In the genomic region with DNA sequence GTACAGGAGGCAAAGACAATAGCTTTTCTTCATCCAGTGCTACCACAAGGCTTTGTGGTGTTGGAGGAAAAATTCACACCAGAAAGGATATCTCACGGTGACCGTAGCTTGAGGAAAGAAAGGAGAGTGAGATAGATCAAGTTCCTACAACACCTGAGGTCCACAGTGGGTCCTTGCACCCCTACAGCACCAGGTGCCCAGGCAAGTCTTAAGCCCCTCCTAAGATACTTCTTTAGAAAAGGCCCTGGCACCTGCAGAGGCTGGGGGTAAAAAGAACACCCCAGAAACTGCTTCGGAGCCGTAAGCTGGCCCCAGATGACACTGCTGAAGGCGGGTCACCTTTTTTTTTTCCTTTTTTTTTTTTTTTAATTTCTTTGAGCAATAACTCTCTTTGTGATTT, we compare ENCODE assay signal across 19 mouse cellular contexts.
"Had no signal": no experiment of that assay in that cellular context is flagged by ENCODE, and none has a peak within 500 bp of the region (broad histone marks: within the 10 kb centered on the region; RNA-seq: fewer than 3 reads in every experiment).

No protein-coding gene starts in this region.

- H3K4me2 ChIP-seq: lung, embryonic 14.5 days; midbrain, embryonic 12.5 days; neural tube, embryonic 13.5 days; neural tube, embryonic 15.5 days had no signal

- H3K27me3 ChIP-seq: midbrain, embryonic 12.5 days; neural tube, embryonic 13.5 days; neural tube, embryonic 15.5 days had no signal

- H3K4me1 ChIP-seq: midbrain, embryonic 10.5 days; midbrain, embryonic 12.5 days; neural tube, embryonic 13.5 days; neural tube, embryonic 15.5 days had no signal

- H3K27ac ChIP-seq: midbrain, embryonic 10.5 days; midbrain, embryonic 12.5 days; neural tube, embryonic 13.5 days; neural tube, embryonic 15.5 days had no signal

- H3K36me3 ChIP-seq: midbrain, embryonic 10.5 days; midbrain, embryonic 12.5 days; neural tube, embryonic 13.5 days; neural tube, embryonic 15.5 days had no signal

- H3K4me3 ChIP-seq: midbrain, embryonic 10.5 days; midbrain, embryonic 12.5 days; myocyte; neural tube, embryonic 13.5 days; neural tube, embryonic 15.5 days had no signal

- H3K9me3 ChIP-seq: midbrain, embryonic 10.5 days; midbrain, embryonic 12.5 days; neural tube, embryonic 13.5 days; neural tube, embryonic 15.5 days had no signal

- ATAC-seq: midbrain, embryonic 16.5 days had no signal

- H3K9ac ChIP-seq: lung, embryonic 14.5 days; midbrain, embryonic 12.5 days; neural tube, embryonic 13.5 days; neural tube, embryonic 15.5 days had no signal

- DNase-seq: lung, adult 18-20 months; lung, embryonic 14.5 days; lung, postnatal 10 days; lung, postnatal 4 days; midbrain, embryonic 14.5 days; retina, postnatal 1 day; right cerebral cortex, adult 18-20 months; right cerebral cortex, postnatal 25 days; right cerebral cortex, postnatal 4 days; spleen, adult 18-20 months; thymus, adult 18-20 months; thymus, postnatal 14 days; thymus, postnatal 36 days had no signal
